Mouse (Mus musculus) lung, postnatal 0 days (tissue): Measurements from ENCODE around the gene Adamts4.

Source experiments
- CTCF ChIP-seq: IDR thresholded peaks from 2 replicates; pipeline ENCODE4 v1.5.1; 2016; ENCODE audit warnings: antibody characterized with exemption, mild to moderate bottlenecking
- EP300 ChIP-seq: IDR thresholded peaks from 2 replicates; pipeline ENCODE4 v1.6.1; 2016; ENCODE audit warnings: antibody characterized with exemption, mild to moderate bottlenecking, control low read depth

GRCm38 (mm10) chr1:171229750-171230149 is 20.5 kb upstream of the Adamts4 start:
- no peak for TF ChIP-seq CTCF
- TF ChIP-seq EP300: no peak
